Mouse (Mus musculus): ENCODE data around the gene Gm4778. TPM values are rescaled to one million over a fixed set of nuclear protein-coding genes. Genes with fewer than 3 reads are reported as not detected.

Gm4778 gene
- polyA plus RNA-seq, 1 experiment from 2014 or later: not detected

Other genes with a start within 250 kb of the Gm4778 start
- gene Gm9125, start 209.2 kb upstream of the Gm4778 start, polyA plus RNA-seq (2014; fragmentation: Nextera tagmentation; extraction: Ambion mirVana): not detected in 2 replicates
- gene Gm10697, start 191.4 kb upstream of the Gm4778 start, polyA plus RNA-seq (2014; fragmentation: Nextera tagmentation; extraction: Ambion mirVana): not detected in 2 replicates
- not detected in 2 replicates for gene Gm10696, start 85.8 kb upstream of the Gm4778 start, polyA plus RNA-seq (2014; fragmentation: Nextera tagmentation; extraction: Ambion mirVana)
- gene Gm5286, start 67.3 kb upstream of the Gm4778 start, polyA plus RNA-seq (2014; fragmentation: Nextera tagmentation; extraction: Ambion mirVana): not detected in 2 replicates
- 12.7 and 12.8 TPM in 2 replicates for gene Them4, start 46.1 kb downstream of the Gm4778 start, polyA plus RNA-seq (2014; fragmentation: Nextera tagmentation; extraction: Ambion mirVana)
- 1.4 and 1.6 TPM in 2 replicates for gene Them5, start 78.1 kb downstream of the Gm4778 start, polyA plus RNA-seq (2014; fragmentation: Nextera tagmentation; extraction: Ambion mirVana)
- 2.1 and 2.2 TPM in 2 replicates for gene C2cd4d, start 98.4 kb downstream of the Gm4778 start, polyA plus RNA-seq (2014; fragmentation: Nextera tagmentation; extraction: Ambion mirVana)
- gene Rorc, start 108.8 kb downstream of the Gm4778 start, polyA plus RNA-seq (2014; fragmentation: Nextera tagmentation; extraction: Ambion mirVana): 4.2 and 5.3 TPM in 2 replicates
- gene Lingo4, start 134.5 kb downstream of the Gm4778 start, polyA plus RNA-seq (2014; fragmentation: Nextera tagmentation; extraction: Ambion mirVana): 0.20 and 0.51 TPM in 2 replicates
- gene Tdrkh, start 149.2 kb downstream of the Gm4778 start, polyA plus RNA-seq (2014; fragmentation: Nextera tagmentation; extraction: Ambion mirVana): 10.6 and 12.6 TPM in 2 replicates
- gene Mrpl9, start 179.3 kb downstream of the Gm4778 start, polyA plus RNA-seq (2014; fragmentation: Nextera tagmentation; extraction: Ambion mirVana): 66.6 and 67.5 TPM in 2 replicates
- 0.66 and 0.90 TPM in 2 replicates for gene Oaz3, start 179.9 kb downstream of the Gm4778 start, polyA plus RNA-seq (2014; fragmentation: Nextera tagmentation; extraction: Ambion mirVana)
- 32.2 and 44.0 TPM in 2 replicates for gene Celf3, start 214.3 kb downstream of the Gm4778 start, polyA plus RNA-seq (2014; fragmentation: Nextera tagmentation; extraction: Ambion mirVana)
- 6.0 and 6.6 TPM in 2 replicates for gene Riiad1, start 216.3 kb downstream of the Gm4778 start, polyA plus RNA-seq (2014; fragmentation: Nextera tagmentation; extraction: Ambion mirVana)

Measured in stomach, embryonic 14.5 days (tissue).